Mouse (Mus musculus) Patski (cell line): Measurements from ENCODE around the gene Tns4. TPM values are rescaled to one million over a fixed set of nuclear protein-coding genes. Genes with fewer than 3 reads are reported as not detected.
A peak's percentile ranks its signal among the peaks of the same experiment; 100 is the strongest.

ENCODE experiments used
- ATAC-seq: fragments of 100-300 bp; one replicate; pipeline ENCODE4 v1.8.0; 2021
- CTCF ChIA-PET: fragments of 350-600 bp; sonication (Branson Sonifier 250); formaldehyde crosslinking; loops from one replicate; lab custom pipeline; 2022; ENCODE audit warnings: inconsistent platforms; lab: Charles Lee
- POLR2A ChIA-PET: fragments of 350-600 bp; sonication (Branson Sonifier 250); formaldehyde crosslinking; loops from one replicate; lab custom pipeline; 2022; ENCODE audit warnings: antibody characterized with exemption, inconsistent platforms; lab: Charles Lee
- DNase-seq: peaks from one replicate; pipeline ENCODE4 v3.0.0-alpha.2; 2011; ENCODE audit warnings: low read depth, low spot score
- H3K27me3 ChIP-seq: fragments of 371-371 bp; one replicate; pipeline ENCODE4 v1.5.1; 2021
- CTCF ChIP-seq: fragments of 100-300 bp; IDR thresholded peaks from one replicate; pipeline ENCODE4 v1.5.1; 2021
- in situ Hi-C: fragments of 300-500 bp; cut with MboI; formaldehyde crosslinking; loops from 3 replicates; pipeline ENCODE4 v1.11.1; 2018; ENCODE audit warnings: low pct_unique_long_range_greater_than_20kb, mixed read lengths
- polyA plus RNA-seq: library from polyadenylated mRNA; unstranded; gene quantifications from one replicate; pipeline ENCODE4 v1.2.3, GENCODE M21; 2021

The Tns4 gene
- polyA plus RNA-seq, 1 experiment from 2014 or later: not detected

- TF ChIP-seq CTCF: peak; percentile 32
- in situ Hi-C loops: no loop called here
- DNase-seq (no peak), ATAC-seq (peak; percentile 21)
- POLR2A ChIA-PET: no interaction called here
- CTCF ChIA-PET: interaction anchor here (0.8 to 1.2 kb wide), 2 partner anchors 104 to 108 kb away, joined by 3 read pairs; no protein-coding TSS in a partner anchor
- H3K27me3 ChIP-seq: no peaks in the 10 kb centered on the region
Measured at GRCm38 (mm10) chr11:99041051-99041729, 47.9 kb downstream of the Tns4 start, which contains the start of gene Igfbp4. Gene Igfbp4 (plus strand): TSS chr11:99041244.

- in situ Hi-C loops: no loop called here
- TF ChIP-seq CTCF: peak; percentile 53
- CTCF ChIA-PET: interaction anchor here (1.2 kb wide), 1 partner anchor 104 kb away, joined by 3 read pairs; no protein-coding TSS in a partner anchor
- no peaks in the 10 kb centered on the region for H3K27me3 ChIP-seq
- no peak for ATAC-seq
- POLR2A ChIA-PET: no interaction called here
- DNase-seq: no peak
Measured at GRCm38 (mm10) chr11:99040346-99040974, 48.6 kb downstream of the Tns4 start.

GRCm38 (mm10) chr11:99039782-99040181 lies 49.3 kb downstream of the Tns4 start:
- ATAC-seq (no peak), DNase-seq (no peak)
- in situ Hi-C loops: loop anchor here (5.0 kb wide), 1 partner anchor 108 kb away; no protein-coding TSS in a partner anchor
- H3K27me3 ChIP-seq: no peaks in the 10 kb centered on the region
- POLR2A ChIA-PET: no interaction called here
- CTCF ChIA-PET: interaction anchor here (0.7 to 1.9 kb wide), 5 partner anchors 26 to 112 kb away, joined by 3 to 5 read pairs (median 3); no protein-coding TSS in a partner anchor
- TF ChIP-seq CTCF: peak; percentile 86

- POLR2A ChIA-PET: no interaction called here
- CTCF ChIA-PET: no interaction called here
- no peaks in the 10 kb centered on the region for H3K27me3 ChIP-seq
- no peak for ATAC-seq
- TF ChIP-seq CTCF: no peak
- DNase-seq: no peak
- in situ Hi-C loops: loop anchor here (5.0 kb wide), 1 partner anchor 111 kb away; no protein-coding TSS in a partner anchor
Measured at GRCm38 (mm10) chr11:99036254-99036653, 52.9 kb downstream of the Tns4 start.

- ChIA-PET CTCF (interaction anchor here (0.8 kb wide), 2 partner anchors 14 to 104 kb away, joined by 3 read pairs; no protein-coding TSS in a partner anchor), POLR2A (no interaction called here)
- in situ Hi-C loops: loop anchor here (5.0 kb wide), 1 partner anchor 112 kb away; no protein-coding TSS in a partner anchor
- no peak for ATAC-seq
- no peak for DNase-seq
- H3K27me3 ChIP-seq: no peaks in the 10 kb centered on the region
- peak; percentile 60 for TF ChIP-seq CTCF
Measured at GRCm38 (mm10) chr11:99035350-99035749, 53.8 kb downstream of the Tns4 start.

- ChIA-PET POLR2A (no interaction called here), CTCF (no interaction called here)
Measured at GRCm38 (mm10) chr11:99026899-99027440, 62.1 kb downstream of the Tns4 start.

GRCm38 (mm10) chr11:99025878-99026277 lies 63.2 kb downstream of the Tns4 start:
- in situ Hi-C loops: no loop called here
- H3K27me3 ChIP-seq: no peaks in the 10 kb centered on the region
- no peak for ATAC-seq
- POLR2A ChIA-PET: no interaction called here
- CTCF ChIA-PET: no interaction called here
- TF ChIP-seq CTCF: no peak
- DNase-seq: no peak

More at GRCm38 (mm10) chr11:99026899-99027440, 62.1 kb downstream of the Tns4 start:
- DNase-seq: no peak
- TF ChIP-seq CTCF: no peak
- no peaks in the 10 kb centered on the region for H3K27me3 ChIP-seq
- no peak for ATAC-seq
- in situ Hi-C loops: no loop called here

- TF ChIP-seq CTCF: no peak
- ATAC-seq (no peak), DNase-seq (no peak)
- ChIA-PET CTCF (no interaction called here), POLR2A (interaction anchor here (1.0 kb wide), 1 partner anchor 36 kb away, joined by 4 read pairs; no protein-coding TSS in a partner anchor)
- in situ Hi-C loops: no loop called here
- no peaks in the 10 kb centered on the region for H3K27me3 ChIP-seq
Measured at GRCm38 (mm10) chr11:99024468-99025134, 64.5 kb downstream of the Tns4 start.

GRCm38 (mm10) chr11:99023500-99024467 lies 65.3 kb downstream of the Tns4 start, which contains the start of gene Top2a:
Gene Top2a (minus strand): TSS chr11:99024189.
- in situ Hi-C loops: no loop called here

More at GRCm38 (mm10) chr11:99023500-99024467, 65.3 kb downstream of the Tns4 start, which contains the start of gene Top2a:
- ATAC-seq (peak; percentile 92), DNase-seq (peak; percentile 99)
- ChIA-PET CTCF (no interaction called here), POLR2A (interaction anchor here (1.0 kb wide), 1 partner anchor 37 kb away, joined by 4 read pairs; no protein-coding TSS in a partner anchor)
- H3K27me3 ChIP-seq: no peaks in the 10 kb centered on the region
- no peak for TF ChIP-seq CTCF
